Mouse (Mus musculus) natural killer cell, adult 2 months (primary cell): ENCODE measurements around the gene Slc3a1.

Experiments
- DNase-seq, 2 experiments: peaks; one replicate each; pipeline ENCODE4 v3.0.0; 2022; ENCODE audit warnings: low spot score in 2 of 2

Gene Slc3a1

GRCm38 (mm10) chr17:85089621-85090020, 61.4 kb downstream of the Slc3a1 start:
- DNase-seq, result no peak

GRCm38 (mm10) chr17:85090120-85091099, 62.2 kb downstream of the Slc3a1 start, which contains the start of the genes Prepl and Camkmt:
Prepl (minus strand) TSS chr17:85090241.
Camkmt (plus strand) TSS chr17:85090552.
- peak; percentile 95 for DNase-seq

GRCm38 (mm10) chr17:85091762-85092161, 63.6 kb downstream of the Slc3a1 start:
- no peak for DNase-seq

GRCm38 (mm10) chr17:85096396-85096795, 68.2 kb downstream of the Slc3a1 start:
- DNase-seq, result no peak

GRCm38 (mm10) chr17:85098677-85099323, 70.6 kb downstream of the Slc3a1 start:
- no peak for DNase-seq

GRCm38 (mm10) chr17:85100232-85100631, 72.1 kb downstream of the Slc3a1 start:
- DNase-seq, result no peak

GRCm38 (mm10) chr17:85101751-85102150, 73.6 kb downstream of the Slc3a1 start:
- no peak for DNase-seq

GRCm38 (mm10) chr17:85103310-85103709, 75.1 kb downstream of the Slc3a1 start:
- DNase-seq, result no peak

- DNase-seq, result no peak
Measured at GRCm38 (mm10) chr17:85110640-85111039, 82.5 kb downstream of the Slc3a1 start.

- DNase-seq, result no peak
Measured at GRCm38 (mm10) chr17:85113441-85113840, 85.3 kb downstream of the Slc3a1 start.
